Mouse (Mus musculus): ENCODE measurements around the gene Klc1. TPM values are rescaled to one million over a fixed set of nuclear protein-coding genes. Genes with fewer than 3 reads are reported as not detected.

Gene Klc1
- polyA plus RNA-seq, 1 experiment: 135 TPM

DNA sequence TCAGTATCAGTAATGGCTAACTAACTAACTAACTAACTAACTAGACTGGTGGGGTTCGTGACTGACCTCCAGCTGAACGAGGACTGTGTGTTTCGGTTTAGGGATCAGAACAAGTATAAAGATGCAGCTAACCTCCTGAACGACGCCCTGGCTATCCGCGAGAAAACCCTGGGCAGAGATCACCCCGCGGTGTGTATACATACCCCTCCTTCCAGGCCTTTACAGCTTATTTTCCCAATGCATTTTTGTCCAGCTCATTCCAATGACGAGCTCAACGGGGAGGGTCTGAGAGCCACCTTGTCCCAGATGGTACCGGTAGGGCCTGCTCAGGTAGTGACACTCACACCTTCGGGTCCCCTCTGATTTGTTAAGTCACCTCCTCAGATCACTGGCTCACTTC lies 19.3 kb downstream of the Klc1 start:
- no peak overlapping the region for H3K4me3 ChIP-seq (ENCODE audit: insufficient read depth, low read depth, low read length)
- 92% methylated on average over 13 of the region's 13 CpGs for WGBS
- peaks cover 12% of the 10 kb centered on the region for H3K4me1 ChIP-seq (ENCODE audit: control insufficient read depth, insufficient read depth, low read length)
- TF ChIP-seq CTCF (IDR thresholded peaks at IDR 0.05; ENCODE audit: insufficient read depth, low read depth, low read length): no peak
- no peak for TF ChIP-seq POLR2A (IDR thresholded peaks at IDR 0.05; ENCODE audit: insufficient read depth, low read depth, low read length)
- no peak overlapping the region for H3K27ac ChIP-seq (ENCODE audit: insufficient read depth, low read depth, low read length)

GRCm38 (mm10) chr12:111779544-111779943 lies 20.9 kb downstream of the Klc1 start:
- Histone ChIP-seq H3K4me1 (ENCODE audit: control insufficient read depth, insufficient read depth, low read length) (peaks cover 7% of the 10 kb centered on the region), H3K27ac (ENCODE audit: insufficient read depth, low read depth, low read length) (no peak overlapping the region), H3K4me3 (ENCODE audit: insufficient read depth, low read depth, low read length) (no peak overlapping the region)
- no peak for TF ChIP-seq CTCF (IDR thresholded peaks at IDR 0.05; ENCODE audit: insufficient read depth, low read depth, low read length)
- no peak for TF ChIP-seq POLR2A (IDR thresholded peaks at IDR 0.05; ENCODE audit: insufficient read depth, low read depth, low read length)
- WGBS: 100% methylated on average over 1 of the region's 1 CpGs

GRCm38 (mm10) chr12:111785174-111785573 lies 26.5 kb downstream of the Klc1 start:
- 71% methylated on average over 15 of the region's 15 CpGs for WGBS
- H3K4me1 ChIP-seq (ENCODE audit: control insufficient read depth, insufficient read depth, low read length): 0 out of 2 replicates have a peak, but pooled peaks cover under 1% of the 10 kb centered on the region
- TF ChIP-seq CTCF (IDR thresholded peaks at IDR 0.05; ENCODE audit: insufficient read depth, low read depth, low read length): no peak
- no peak for TF ChIP-seq POLR2A (IDR thresholded peaks at IDR 0.05; ENCODE audit: insufficient read depth, low read depth, low read length)
- H3K4me3 ChIP-seq (ENCODE audit: insufficient read depth, low read depth, low read length): no peak overlapping the region
- no peak overlapping the region for H3K27ac ChIP-seq (ENCODE audit: insufficient read depth, low read depth, low read length)

DNA sequence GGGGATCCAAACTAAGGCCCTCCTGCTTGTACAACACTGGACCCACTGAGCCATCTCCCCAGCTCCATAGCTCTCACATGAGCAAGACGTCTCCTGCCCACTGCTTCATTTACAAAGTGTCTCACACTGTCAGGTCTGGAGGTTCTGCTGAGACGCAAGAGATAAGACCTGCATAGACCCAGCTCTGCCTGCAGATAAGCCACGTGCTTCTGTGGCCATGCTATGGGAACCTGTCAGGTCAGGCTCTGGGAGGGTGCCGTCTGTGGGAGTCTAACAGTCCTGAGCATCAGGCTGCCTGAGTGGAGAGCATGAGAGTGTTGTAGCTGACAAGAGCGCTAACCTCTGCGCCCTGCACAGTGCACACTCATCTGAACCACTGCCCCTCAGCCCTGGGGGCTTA lies 28.4 kb downstream of the Klc1 start:
- TF ChIP-seq POLR2A (IDR thresholded peaks at IDR 0.05; ENCODE audit: insufficient read depth, low read depth, low read length): no peak
- no peak for TF ChIP-seq CTCF (IDR thresholded peaks at IDR 0.05; ENCODE audit: insufficient read depth, low read depth, low read length)
- Histone ChIP-seq H3K27ac (ENCODE audit: insufficient read depth, low read depth, low read length) (no peak overlapping the region), H3K4me3 (ENCODE audit: insufficient read depth, low read depth, low read length) (no peak overlapping the region), H3K4me1 (ENCODE audit: control insufficient read depth, insufficient read depth, low read length) (peaks cover 10% of the 10 kb centered on the region)
- WGBS: 94% methylated on average over 6 of the region's 6 CpGs

DNA sequence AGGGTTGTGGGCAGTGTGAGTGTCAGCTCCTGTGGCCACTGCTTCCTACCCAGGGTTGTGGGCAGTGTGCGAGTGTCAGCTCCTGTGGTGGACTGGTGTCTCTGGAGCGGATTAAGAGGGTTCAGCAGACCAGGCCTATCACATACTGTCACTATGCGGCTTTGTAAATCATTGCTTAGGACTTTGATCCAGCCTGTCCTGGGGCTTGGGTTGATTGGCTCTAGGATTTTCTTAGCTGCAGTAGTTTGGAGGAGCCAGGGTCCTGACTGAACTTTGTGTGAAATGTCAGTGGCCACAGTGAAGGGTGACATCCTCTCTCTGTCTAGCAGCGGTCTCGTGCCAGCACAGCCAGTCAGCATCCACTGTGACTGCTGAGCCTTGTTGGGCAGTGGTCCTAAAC lies 31.4 kb downstream of the Klc1 start:
- H3K4me3 ChIP-seq (ENCODE audit: insufficient read depth, low read depth, low read length): no peak overlapping the region
- H3K27ac ChIP-seq (ENCODE audit: insufficient read depth, low read depth, low read length): no peak overlapping the region
- WGBS: 91% methylated on average over 5 of the region's 5 CpGs
- TF ChIP-seq POLR2A (IDR thresholded peaks at IDR 0.05; ENCODE audit: insufficient read depth, low read depth, low read length) (no peak), CTCF (IDR thresholded peaks at IDR 0.05; ENCODE audit: insufficient read depth, low read depth, low read length) (no peak)
- H3K4me1 ChIP-seq (ENCODE audit: control insufficient read depth, insufficient read depth, low read length): peaks cover 27% of the 10 kb centered on the region

GRCm38 (mm10) chr12:111790631-111791030 lies 32.0 kb downstream of the Klc1 start:
- H3K4me1 ChIP-seq (ENCODE audit: control insufficient read depth, insufficient read depth, low read length): peaks cover 33% of the 10 kb centered on the region
- TF ChIP-seq POLR2A (IDR thresholded peaks at IDR 0.05; ENCODE audit: insufficient read depth, low read depth, low read length) (no peak), CTCF (IDR thresholded peaks at IDR 0.05; ENCODE audit: insufficient read depth, low read depth, low read length) (no peak)
- no peak overlapping the region for H3K27ac ChIP-seq (ENCODE audit: insufficient read depth, low read depth, low read length)
- H3K4me3 ChIP-seq (ENCODE audit: insufficient read depth, low read depth, low read length): no peak overlapping the region
- WGBS: 90% methylated on average over 7 of the region's 7 CpGs

- Histone ChIP-seq H3K4me3 (ENCODE audit: insufficient read depth, low read depth, low read length) (no peak overlapping the region), H3K27ac (ENCODE audit: insufficient read depth, low read depth, low read length) (peak overlapping the region; percentile 64), H3K4me1 (ENCODE audit: control insufficient read depth, insufficient read depth, low read length) (peaks cover 34% of the 10 kb centered on the region)
- WGBS: 63% methylated on average over 13 of the region's 13 CpGs
- no peak for TF ChIP-seq POLR2A (IDR thresholded peaks at IDR 0.05; ENCODE audit: insufficient read depth, low read depth, low read length)
Observed at GRCm38 (mm10) chr12:111791474-111792104, 32.9 kb downstream of the Klc1 start.

DNA sequence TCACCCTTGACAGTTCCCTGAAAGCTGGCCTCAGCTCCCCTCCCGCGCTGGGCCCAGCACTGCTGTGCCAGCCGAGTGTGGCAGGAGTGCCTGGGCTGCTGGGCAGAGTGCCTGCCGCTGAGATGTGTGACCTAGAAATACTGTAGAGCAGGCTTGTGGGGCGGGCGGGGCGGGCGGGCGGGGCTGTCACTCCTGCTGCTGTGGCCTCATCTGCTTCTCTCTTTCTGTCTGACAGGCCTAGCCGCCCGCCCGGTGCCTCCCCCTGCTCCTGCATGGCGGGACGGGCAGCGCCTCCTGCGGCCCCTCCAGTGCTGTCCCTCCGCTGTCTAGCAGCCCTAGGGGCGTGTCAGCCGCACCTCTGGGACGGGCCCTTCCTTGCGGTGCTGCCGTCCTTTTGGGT lies 35.5 kb downstream of the Klc1 start:
- TF ChIP-seq POLR2A (IDR thresholded peaks at IDR 0.05; ENCODE audit: insufficient read depth, low read depth, low read length) (no peak), CTCF (IDR thresholded peaks at IDR 0.05; ENCODE audit: insufficient read depth, low read depth, low read length) (no peak)
- WGBS: 62% methylated on average over 22 of the region's 22 CpGs
- Histone ChIP-seq H3K27ac (ENCODE audit: insufficient read depth, low read depth, low read length) (no peak overlapping the region), H3K4me1 (ENCODE audit: control insufficient read depth, insufficient read depth, low read length) (peaks cover 34% of the 10 kb centered on the region), H3K4me3 (ENCODE audit: insufficient read depth, low read depth, low read length) (no peak overlapping the region)

DNA sequence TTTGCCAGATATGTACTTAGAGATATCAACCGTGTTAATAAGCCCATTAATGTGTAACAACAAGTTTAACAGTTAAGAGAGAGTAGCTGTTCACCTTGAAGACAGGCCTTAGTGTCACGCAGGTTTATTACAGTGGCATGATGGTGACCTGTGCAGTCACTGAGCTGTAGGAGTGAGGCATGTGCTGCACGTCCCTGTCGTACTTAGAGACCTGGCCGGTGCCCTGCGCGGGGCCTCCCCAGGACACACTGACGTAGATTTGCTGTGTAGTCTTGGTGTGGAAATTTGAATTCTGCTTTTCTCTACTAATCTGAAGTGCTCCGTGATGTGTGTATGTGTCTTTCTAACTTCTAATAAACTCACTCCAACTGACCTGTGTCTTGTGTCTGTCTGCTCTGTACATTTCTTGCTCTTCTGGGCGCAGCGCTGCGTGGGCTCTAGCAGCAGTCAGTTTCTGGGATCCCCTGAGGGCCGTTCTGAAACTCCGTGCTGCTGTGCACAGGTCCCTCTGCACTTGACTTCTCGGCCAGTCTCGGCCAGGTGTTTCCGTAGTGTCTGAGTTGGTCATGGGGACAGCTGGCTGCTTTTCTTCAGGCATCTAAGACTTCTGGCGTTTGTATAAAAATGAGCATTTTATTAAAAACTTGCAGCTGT lies 36.0 kb downstream of the Klc1 start:
- TF ChIP-seq CTCF (IDR thresholded peaks at IDR 0.05; ENCODE audit: insufficient read depth, low read depth, low read length) (no peak), POLR2A (IDR thresholded peaks at IDR 0.05; ENCODE audit: insufficient read depth, low read depth, low read length) (0 out of 2 replicates have a peak, but pooled peaks have one; percentile 5)
- H3K4me1 ChIP-seq (ENCODE audit: control insufficient read depth, insufficient read depth, low read length): peaks cover 34% of the 10 kb centered on the region
- 91% methylated on average over 18 of the region's 18 CpGs for WGBS
- no peak overlapping the region for H3K4me3 ChIP-seq (ENCODE audit: insufficient read depth, low read depth, low read length)
- H3K27ac ChIP-seq (ENCODE audit: insufficient read depth, low read depth, low read length): peak overlapping the region; percentile 43; the same call in 1 of the 2 replicates
